Mouse (Mus musculus): ENCODE data around the gene Carnmt1. TPM values are rescaled to one million over a fixed set of nuclear protein-coding genes. Genes with fewer than 3 reads are reported as not detected.
A peak's percentile ranks its signal among the peaks of the same experiment; 100 is the strongest.

Gene Carnmt1
- total RNA-seq, 4 experiments from 2014 or later: 103 to 147 (median 134) TPM

DNA sequence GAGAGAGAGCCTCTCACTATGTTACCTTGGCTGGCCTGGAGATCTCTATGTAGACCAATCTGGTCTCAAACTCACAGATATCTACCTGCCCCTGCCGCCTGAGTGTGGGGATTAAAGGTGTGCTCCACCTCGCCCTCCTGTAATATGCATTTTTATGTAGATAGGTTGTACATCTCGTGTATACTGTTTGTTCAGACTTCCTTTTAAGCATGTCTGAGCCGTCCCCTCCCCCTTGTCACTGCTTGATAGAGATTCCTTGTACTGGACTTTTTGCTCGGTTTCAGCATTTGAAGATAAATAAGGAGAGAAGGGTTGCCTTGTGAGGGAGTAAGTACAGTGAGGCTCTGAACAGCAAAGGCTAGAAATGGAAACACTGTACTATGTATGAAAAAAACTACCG lies 17.5 kb upstream of the Carnmt1 start:
- no peak for DNase-seq (ENCODE audit: low spot score in 2 of 2)

DNA sequence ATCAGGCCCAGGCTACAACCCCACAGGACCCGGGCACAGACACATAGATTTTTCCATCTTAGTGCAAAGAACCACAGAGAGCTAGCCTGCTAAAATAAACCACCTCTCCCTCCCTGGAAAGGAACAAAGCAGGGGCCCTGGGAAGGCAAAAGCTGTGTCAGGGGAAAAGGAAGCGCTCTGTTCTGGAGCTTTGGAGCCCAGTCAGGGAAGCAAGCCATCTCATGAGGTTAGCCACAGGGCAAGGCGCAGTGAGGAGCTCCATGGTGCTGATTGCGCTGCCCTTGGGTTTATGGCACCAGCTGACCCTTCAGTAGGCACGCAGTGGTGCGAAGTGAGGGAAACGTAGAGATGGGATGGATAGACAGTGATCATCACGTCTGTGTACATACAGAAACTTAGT lies 16.2 kb upstream of the Carnmt1 start:
- DNase-seq (ENCODE audit: low spot score in 2 of 2): peak; percentile 45 to 59

- no peak for DNase-seq (ENCODE audit: low spot score in 2 of 2)
These were observed 15.6 kb upstream of the Carnmt1 start for GRCm38 (mm10) chr19:18654984-18655383.

DNA sequence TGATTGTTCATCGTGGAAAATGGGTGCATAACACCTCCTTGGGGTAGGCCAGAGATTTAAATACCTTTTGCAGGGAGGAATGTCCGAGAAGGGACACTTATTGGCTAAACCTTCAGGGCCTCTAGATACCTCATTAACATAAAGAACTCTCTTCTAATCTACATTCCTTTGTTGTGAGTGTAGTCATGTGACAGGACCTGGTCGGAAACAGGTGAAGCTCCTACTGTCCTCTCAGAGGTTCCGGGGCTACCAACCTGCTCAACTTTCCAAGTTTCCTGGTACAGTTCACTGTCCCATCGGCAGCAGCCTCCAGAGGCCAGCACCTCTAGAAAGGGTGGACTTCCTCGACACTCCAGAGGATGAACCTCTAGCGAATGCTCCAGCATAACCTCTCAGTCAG lies 14.6 kb upstream of the Carnmt1 start:
- DNase-seq (ENCODE audit: low spot score in 2 of 2): no peak

- no peak for DNase-seq (ENCODE audit: low spot score in 2 of 2)
These were observed 12.1 kb upstream of the Carnmt1 start for GRCm38 (mm10) chr19:18658473-18658872.

DNA sequence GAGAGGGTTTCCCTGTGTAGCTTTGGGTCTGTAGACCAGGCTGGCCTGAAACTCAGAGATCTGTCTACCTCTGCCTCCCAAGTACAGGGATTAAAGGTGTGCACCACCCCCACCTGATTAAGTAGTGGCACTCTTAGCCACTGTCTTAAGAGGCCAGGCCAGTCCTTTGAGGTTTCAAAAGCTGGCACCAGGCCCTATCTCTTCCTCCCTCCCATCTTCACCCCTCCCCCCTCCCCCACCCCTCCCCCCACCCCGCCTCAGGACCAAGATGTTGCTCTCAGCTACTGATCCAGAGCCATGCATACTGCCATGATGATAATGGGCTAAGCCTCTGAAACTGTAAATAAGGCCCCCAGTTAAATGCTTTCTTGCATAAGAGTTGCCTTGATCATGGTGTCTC lies 11.2 kb upstream of the Carnmt1 start:
- DNase-seq (ENCODE audit: low spot score in 2 of 2): no peak

DNA sequence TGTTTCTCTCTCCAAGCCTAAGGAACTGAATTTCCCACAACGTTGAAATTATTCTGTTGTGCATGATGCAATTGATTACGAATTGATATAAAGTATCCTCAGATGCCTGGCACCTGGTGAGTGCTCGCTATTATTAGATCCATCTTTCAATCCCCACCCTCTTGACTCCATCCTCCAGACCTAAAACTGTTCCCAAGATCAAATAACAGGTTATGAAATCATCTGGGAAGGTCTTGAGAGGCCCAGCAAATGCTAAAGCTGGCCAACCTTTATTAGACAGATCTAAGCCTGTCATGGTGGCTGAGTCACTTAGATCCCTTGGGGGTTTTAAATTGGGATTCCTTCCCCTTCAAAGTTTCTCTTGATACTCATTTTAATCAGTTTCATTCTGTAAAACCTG lies 10.1 kb upstream of the Carnmt1 start:
- no peak for DNase-seq (ENCODE audit: low spot score in 2 of 2)

- DNase-seq (ENCODE audit: low spot score in 2 of 2): peak in 1 of 2 experiments; percentile 33
These were observed 8.9 kb upstream of the Carnmt1 start for GRCm38 (mm10) chr19:18661683-18662082.

DNA sequence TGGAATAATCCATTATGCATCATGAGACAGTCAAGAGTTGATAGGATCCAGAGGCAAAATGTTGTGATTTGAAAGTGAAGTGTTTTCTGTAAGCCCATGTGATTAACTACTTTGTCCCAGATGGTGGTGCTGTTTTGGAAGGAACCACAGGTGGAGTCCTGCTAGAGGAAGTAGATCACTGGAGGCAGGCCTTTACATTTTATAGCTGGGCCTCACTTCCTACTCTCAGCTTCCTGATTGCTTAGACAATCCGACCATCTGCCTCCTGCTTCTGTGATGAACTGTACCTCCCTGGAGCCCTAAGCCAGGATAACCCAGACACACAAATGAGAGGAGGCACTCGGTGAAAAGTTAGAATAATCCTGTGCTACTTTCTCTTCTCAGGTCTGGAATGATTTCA lies 6.7 kb upstream of the Carnmt1 start:
- DNase-seq (ENCODE audit: low spot score in 2 of 2): no peak

DNA sequence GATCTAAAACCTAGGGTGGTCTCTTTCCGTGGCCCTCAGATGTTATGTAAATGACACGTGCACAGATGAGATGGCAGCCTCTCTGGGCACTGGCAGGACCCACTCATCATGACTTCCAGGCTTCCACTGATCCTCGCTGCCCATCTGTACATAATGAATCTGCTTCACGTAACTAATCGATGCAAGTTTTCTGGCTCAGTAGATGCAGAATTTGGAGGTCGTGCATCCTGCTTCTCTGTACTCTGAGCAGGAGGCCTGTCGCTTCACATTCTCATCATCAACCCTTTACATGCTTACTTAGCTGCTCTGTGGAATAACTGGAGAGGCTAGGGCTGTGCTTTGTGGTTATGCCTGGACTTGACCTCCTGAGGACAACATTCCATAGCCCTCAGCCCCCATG lies 3.6 kb upstream of the Carnmt1 start:
- DNase-seq (ENCODE audit: low spot score in 2 of 2): no peak

DNA sequence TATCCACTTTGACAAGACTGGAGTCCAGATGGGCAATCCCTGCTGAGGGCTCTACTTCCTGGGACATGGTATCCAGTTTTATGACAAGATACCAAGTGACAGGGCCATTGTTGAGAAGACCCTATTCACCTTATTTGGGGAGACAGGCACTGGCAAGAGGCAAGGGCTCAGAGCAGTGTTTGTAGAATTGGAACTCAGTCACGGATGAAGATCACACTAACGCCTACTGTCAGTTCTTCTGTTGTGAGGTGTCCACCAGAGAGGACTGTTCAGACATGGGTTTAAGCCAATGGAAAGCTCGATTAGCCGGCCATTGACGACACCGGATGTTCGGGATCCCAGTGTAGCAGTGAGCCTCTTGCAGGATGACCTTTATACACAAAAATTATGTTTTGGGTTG lies 1.0 kb upstream of the Carnmt1 start:
- DNase-seq (ENCODE audit: low spot score in 2 of 2): no peak

DNA sequence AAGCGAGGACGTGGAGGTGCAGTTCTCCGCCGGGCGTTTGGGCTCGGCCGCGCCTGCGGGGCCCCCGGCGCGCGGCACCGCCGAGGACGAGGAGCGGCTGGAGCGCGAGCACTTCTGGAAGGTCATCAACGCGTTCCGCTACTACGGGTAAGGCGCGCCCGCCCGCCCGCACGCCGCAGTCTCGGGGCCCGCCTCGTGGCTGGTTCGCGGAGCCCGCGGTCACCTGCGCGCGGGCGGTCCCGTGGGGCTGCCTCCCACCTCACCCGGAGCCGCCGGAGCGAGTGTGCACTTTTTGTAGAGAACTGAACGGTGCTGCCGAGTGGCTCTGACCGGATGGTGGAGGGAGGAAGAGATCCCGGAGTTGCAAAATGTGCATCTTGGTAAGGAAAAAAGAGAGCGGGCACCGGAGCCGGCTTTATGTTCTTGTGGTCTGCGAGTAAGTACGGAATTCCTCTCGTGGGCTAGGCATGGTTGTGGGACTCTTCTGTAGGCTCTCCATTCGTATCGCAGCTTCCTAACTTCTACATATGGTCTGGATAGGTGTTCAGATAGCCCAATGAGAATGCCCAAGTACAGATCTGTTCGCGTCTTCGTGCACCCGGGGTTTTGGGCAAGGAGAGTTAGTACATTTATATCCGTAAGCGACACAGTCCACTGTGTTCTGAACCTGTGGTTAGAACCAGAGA lies 635 bp downstream of the Carnmt1 start:
- peak; percentile 26 to 38 for DNase-seq (ENCODE audit: low spot score in 2 of 2)

DNA sequence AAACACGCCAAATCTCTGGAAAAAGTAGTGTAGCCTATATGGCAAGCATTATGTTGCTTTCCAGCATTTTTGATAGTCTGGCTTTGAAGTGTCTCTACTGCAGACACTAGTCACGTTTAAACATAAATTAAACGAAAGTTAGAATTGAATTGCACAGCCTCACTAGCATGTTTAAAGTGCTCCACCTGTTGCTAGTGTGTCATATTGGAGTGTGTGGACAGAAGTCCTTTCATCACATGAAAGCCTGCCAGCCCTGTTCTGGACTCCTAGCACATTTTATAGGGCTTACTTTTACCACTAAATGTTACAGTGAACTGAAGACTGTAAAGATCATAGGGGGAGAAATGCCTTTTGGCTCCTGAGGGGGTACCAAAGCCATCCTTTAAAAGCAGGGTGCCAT lies 1.9 kb downstream of the Carnmt1 start:
- no peak for DNase-seq (ENCODE audit: low spot score in 2 of 2)

- DNase-seq (ENCODE audit: low spot score in 2 of 2): no peak
These were observed 2.6 kb downstream of the Carnmt1 start for GRCm38 (mm10) chr19:18673116-18673515.

- no peak for DNase-seq (ENCODE audit: low spot score in 2 of 2)
These were observed 11.6 kb downstream of the Carnmt1 start for GRCm38 (mm10) chr19:18682142-18682541.

DNA sequence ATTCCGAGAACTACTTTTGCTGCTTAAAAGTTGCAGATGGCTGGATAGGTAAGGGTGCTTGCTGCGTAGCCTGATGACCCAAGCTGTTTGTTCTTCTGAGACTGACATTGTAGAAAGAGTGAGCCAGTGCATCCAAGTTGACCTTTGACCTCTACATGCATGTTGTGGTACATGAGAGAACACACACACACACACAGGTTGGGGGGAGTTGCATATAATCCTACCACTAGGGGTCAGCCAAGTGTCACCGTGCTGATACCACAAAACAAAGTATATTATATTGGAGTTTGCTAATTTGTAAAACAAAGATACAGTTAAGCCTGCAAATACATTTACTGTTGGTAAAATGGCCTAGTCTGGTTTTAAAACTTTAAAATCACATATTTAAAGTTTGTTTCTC lies 17.0 kb downstream of the Carnmt1 start:
- no peak for DNase-seq (ENCODE audit: low spot score in 2 of 2)

- DNase-seq (ENCODE audit: low spot score in 2 of 2): no peak
These were observed 21.6 kb downstream of the Carnmt1 start for GRCm38 (mm10) chr19:18692176-18692575.

- DNase-seq (ENCODE audit: low spot score in 2 of 2): no peak
These were observed 22.2 kb downstream of the Carnmt1 start for GRCm38 (mm10) chr19:18692768-18693167.

DNA sequence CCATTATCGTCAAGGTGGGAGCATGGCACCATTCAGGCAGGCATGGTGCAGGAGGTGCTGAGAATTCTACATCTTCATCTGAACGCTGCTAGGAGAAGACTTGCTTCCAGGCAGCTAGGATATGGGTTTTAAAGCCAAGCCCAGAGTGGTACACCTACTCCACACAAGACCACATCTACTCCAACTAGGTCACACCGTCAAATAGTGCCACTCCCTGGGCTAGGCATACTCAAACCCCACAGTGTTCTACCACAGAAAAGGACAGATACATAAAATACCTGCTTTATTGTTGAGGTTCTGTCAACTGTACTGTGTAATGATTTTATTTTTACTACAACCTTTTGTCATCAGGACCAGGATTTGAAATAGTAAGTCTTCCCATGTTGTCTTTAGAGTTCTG lies 24.6 kb downstream of the Carnmt1 start:
- DNase-seq (ENCODE audit: low spot score in 2 of 2): no peak

DNA sequence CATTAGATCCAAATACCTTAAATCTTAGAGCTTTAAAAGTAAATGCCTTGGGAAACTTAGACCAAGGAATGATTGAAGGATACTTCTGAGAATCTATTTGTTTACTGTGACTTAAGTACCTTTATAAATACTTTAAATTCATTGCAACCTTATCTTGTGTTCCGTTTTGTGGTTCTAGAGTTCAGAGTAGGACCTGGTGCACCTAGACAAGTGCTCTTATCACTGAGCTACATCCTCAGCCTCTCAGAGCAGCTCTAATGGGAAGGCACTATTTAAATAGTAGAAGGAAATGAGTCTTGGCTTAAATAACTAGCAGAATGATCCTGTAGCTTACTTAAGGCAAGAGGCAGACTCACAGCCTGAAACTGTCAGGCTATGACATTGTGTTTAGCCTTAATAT lies 25.0 kb downstream of the Carnmt1 start:
- DNase-seq (ENCODE audit: low spot score in 2 of 2): no peak

- DNase-seq (ENCODE audit: low spot score in 2 of 2): no peak
These were observed 37.5 kb downstream of the Carnmt1 start for GRCm38 (mm10) chr19:18708101-18708500.

GRCm38 (mm10) chr19:18710903-18711302 lies 40.3 kb downstream of the Carnmt1 start:
- DNase-seq (ENCODE audit: low spot score in 2 of 2): no peak

- DNase-seq (ENCODE audit: low spot score in 2 of 2): no peak
These were observed 41.0 kb downstream of the Carnmt1 start for GRCm38 (mm10) chr19:18711589-18711988.

Measured in gastrocnemius, adult 8-10 months (tissue).